Mouse (Mus musculus) midbrain, embryonic 15.5 days (tissue): ENCODE measurements at regions not wholly inside any gene's neighbourhood (a gene's known extent, or its start where the extent isn't known, plus 50 kb on each side); places are given as distances from the start of the nearest gene placed in this dataset.

Source experiments
- ATAC-seq: fragments of 200-750 bp; cut with Nextera tagmentation; replicated peaks from 2 replicates; pipeline ENCODE4 v1.8.0; 2017; ENCODE audit warnings: moderate TSS enrichment
- H3K27ac ChIP-seq: fragments of 300-500 bp; sonication (generic); 2 replicates; pipeline ENCODE4 v1.5.1; 2015; ENCODE audit warnings: mild to moderate bottlenecking, inconsistent platforms
- H3K27me3 ChIP-seq: fragments of 300-500 bp; sonication (generic); replicated peaks from 2 replicates; pipeline ENCODE4 v1.6.1; 2015; ENCODE audit warnings: inconsistent platforms
- H3K36me3 ChIP-seq: fragments of 300-500 bp; sonication (generic); replicated peaks from 2 replicates; pipeline ENCODE4 v1.6.1; 2015; ENCODE audit warnings: inconsistent platforms
- H3K4me1 ChIP-seq: fragments of 300-500 bp; sonication (generic); 2 replicates; pipeline ENCODE4 v1.6.1; 2015; ENCODE audit warnings: inconsistent platforms
- H3K4me2 ChIP-seq: fragments of 300-500 bp; sonication (generic); 2 replicates; pipeline ENCODE4 v1.6.1; 2015; ENCODE audit warnings: inconsistent platforms, mild to moderate bottlenecking, moderate library complexity
- H3K4me3 ChIP-seq: fragments of 300-500 bp; sonication (generic); 2 replicates; pipeline ENCODE4 v1.5.1; 2015; ENCODE audit warnings: mild to moderate bottlenecking, inconsistent platforms
- H3K9ac ChIP-seq: fragments of 300-500 bp; sonication (generic); 2 replicates; pipeline ENCODE4 v1.6.1; 2015; ENCODE audit warnings: mild to moderate bottlenecking, inconsistent platforms
- H3K9me3 ChIP-seq: fragments of 300-500 bp; sonication (generic); 2 replicates; pipeline ENCODE4 v1.6.1; 2016; ENCODE audit warnings: inconsistent platforms
- WGBS: fragments of 180-500 bp; shearing (Covaris S2); methylation state at CpG from one replicate; pipeline ENCODE4 v1.1.7; 2015; ENCODE audit warnings: mixed read lengths; 5-methylcytosine and 5-hydroxymethylcytosine counted together

DNA sequence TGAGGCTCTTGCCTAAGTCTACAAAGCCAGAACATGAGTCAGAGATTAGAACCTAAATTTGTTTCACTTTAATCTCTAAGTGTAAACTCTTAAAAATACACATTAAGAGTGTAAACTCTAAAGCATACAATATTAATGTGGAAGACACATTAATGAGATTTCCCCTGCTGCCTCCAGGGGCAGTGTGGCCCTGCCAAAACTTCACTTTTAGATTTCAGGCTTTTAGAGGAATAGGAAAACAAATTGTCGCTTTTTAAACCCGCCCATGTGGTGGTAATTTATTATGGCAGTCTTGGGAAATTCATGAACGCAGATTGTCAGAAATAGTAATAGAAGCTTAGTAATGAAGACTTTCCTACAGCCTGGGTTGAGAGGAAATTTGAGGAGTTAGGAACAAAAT is 549.0 kb upstream of the Lcorl start:
- Histone ChIP-seq H3K4me1 (no peaks in the 10 kb centered on the region), H3K27ac (no peak overlapping the region), H3K4me3 (no peak overlapping the region), H3K4me2 (no peak overlapping the region), H3K36me3 (no peaks in the 10 kb centered on the region), H3K27me3 (no peaks in the 10 kb centered on the region), H3K9ac (no peak overlapping the region), H3K9me3 (no peaks in the 10 kb centered on the region)
- ATAC-seq: no peak
- WGBS: 55% methylated on average over 3 of the region's 3 CpGs

DNA sequence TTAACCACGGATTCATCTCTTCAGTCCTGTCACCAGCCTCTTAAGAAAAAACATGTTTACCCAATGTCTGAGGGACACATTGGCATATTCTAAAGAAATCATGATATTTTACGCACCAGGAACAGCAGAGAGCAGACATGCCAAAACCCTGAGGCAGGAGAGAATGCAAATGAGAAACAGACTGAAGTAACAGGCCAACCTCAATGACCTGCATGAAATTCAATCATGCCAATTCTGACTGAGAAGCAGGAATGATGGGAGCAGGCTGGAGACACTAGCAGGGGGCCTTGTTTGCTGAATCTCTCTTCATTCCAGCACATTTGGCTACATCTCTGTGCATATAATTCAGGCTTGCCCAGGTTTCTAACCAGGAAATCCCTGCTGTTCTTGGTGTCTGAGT is 529.2 kb upstream of the Lcorl start:
- Histone ChIP-seq H3K27ac (no peak overlapping the region), H3K4me2 (no peak overlapping the region), H3K27me3 (no peaks in the 10 kb centered on the region), H3K4me3 (no peak overlapping the region), H3K4me1 (no peaks in the 10 kb centered on the region), H3K36me3 (no peaks in the 10 kb centered on the region), H3K9me3 (no peaks in the 10 kb centered on the region), H3K9ac (no peak overlapping the region)
- ATAC-seq: no peak
- WGBS: 70% methylated on average over 2 of the region's 2 CpGs

DNA sequence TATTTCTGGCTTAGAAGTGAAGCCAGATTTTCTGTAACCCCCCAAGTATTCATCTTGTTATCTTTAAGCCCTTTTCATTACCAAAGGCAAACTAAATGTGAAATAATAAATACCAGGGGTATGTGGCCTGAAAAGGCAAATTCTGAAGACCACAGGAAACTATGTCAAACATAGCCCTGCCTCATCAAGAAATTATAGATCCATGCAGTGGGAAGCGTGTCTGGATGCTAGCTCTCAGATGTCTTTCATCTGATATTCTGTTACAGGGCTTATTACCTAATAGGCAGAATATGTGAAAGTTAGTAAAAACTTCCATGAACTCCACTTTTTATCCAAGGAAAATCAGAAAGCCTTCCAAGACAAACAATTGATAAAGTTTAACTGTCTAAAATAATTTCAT is 509.9 kb upstream of the Lcorl start:
- Histone ChIP-seq H3K27ac (no peak overlapping the region), H3K36me3 (no peaks in the 10 kb centered on the region), H3K9ac (no peak overlapping the region), H3K4me2 (no peak overlapping the region), H3K27me3 (no peaks in the 10 kb centered on the region), H3K9me3 (no peaks in the 10 kb centered on the region), H3K4me3 (no peak overlapping the region), H3K4me1 (no peaks in the 10 kb centered on the region)
- ATAC-seq: no peak
- 89% methylated on average over 1 of the region's 1 CpGs for WGBS

DNA sequence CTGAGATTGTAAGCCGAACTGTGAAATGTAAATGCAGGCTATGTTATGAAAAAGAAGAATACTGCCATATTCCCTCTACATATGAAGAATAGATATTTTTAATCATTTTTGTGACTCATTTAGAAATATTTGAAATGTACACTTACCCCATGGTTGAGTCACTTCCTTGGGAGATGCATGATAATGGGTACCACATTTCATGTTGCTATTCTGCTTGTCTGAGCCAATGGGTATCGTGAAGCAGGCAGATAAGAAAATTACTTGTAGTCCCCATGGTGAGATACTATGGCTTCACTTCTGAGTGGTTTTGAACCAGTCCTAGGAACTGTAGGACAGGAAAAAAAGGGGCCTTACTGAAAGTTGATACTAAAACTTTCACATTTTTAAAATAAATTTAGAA is 506.2 kb upstream of the Lcorl start:
- H3K9ac ChIP-seq: no peak overlapping the region
- no peak for ATAC-seq
- H3K36me3 ChIP-seq: no peaks in the 10 kb centered on the region
- no peaks in the 10 kb centered on the region for H3K27me3 ChIP-seq
- no peak overlapping the region for H3K4me3 ChIP-seq
- H3K4me2 ChIP-seq: no peak overlapping the region
- WGBS: 94% methylated on average over 2 of the region's 2 CpGs
- no peaks in the 10 kb centered on the region for H3K4me1 ChIP-seq
- no peak overlapping the region for H3K27ac ChIP-seq
- no peaks in the 10 kb centered on the region for H3K9me3 ChIP-seq

DNA sequence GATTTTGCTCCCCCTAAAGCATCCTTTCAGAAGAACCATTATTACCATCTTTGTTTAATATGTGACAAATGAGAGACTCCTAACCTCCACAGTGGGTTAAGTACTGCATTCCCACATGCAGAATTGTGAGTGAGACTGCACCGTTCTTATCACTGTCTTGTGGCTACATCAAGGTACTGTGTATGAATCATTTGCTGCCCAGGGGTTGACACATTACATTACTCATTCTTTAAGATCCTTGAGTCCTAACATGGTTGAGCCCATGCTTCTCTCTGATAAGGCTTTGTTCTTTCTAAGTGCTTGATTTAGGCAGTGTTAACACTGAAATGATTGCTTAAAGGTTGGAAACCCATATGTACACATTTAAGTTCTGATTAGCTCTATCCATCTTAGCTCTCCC is 504.2 kb upstream of the Lcorl start:
- no peaks in the 10 kb centered on the region for H3K36me3 ChIP-seq
- H3K27ac ChIP-seq: no peak overlapping the region
- no peaks in the 10 kb centered on the region for H3K4me1 ChIP-seq
- no peak overlapping the region for H3K9ac ChIP-seq
- ATAC-seq: no peak
- H3K4me3 ChIP-seq: no peak overlapping the region
- no peaks in the 10 kb centered on the region for H3K9me3 ChIP-seq
- 77% methylated on average over 1 of the region's 1 CpGs for WGBS
- no peaks in the 10 kb centered on the region for H3K27me3 ChIP-seq
- no peak overlapping the region for H3K4me2 ChIP-seq

DNA sequence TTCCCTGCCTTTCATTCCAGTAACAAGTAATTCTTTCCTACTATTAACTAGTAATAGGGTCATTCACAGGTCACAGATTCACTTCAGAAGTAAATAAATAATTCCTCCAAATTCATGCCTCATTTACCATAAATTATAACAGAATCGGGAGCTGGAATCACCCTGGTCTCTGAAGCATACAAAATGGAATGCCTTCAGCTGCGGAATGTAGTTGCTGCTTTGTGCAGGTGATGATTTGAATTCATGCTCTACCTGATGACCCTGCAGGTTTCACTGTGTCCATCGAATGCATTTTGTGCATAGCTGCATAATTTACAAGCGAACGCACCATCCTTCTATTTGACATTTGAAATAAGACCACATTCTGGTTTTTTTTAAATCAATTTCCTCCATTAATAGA is 491.0 kb upstream of the Lcorl start:
- WGBS: 57% methylated on average over 5 of the region's 5 CpGs
- H3K27ac ChIP-seq: no peak overlapping the region
- no peaks in the 10 kb centered on the region for H3K27me3 ChIP-seq
- H3K36me3 ChIP-seq: no peaks in the 10 kb centered on the region
- no peak overlapping the region for H3K4me3 ChIP-seq
- no peak for ATAC-seq
- no peaks in the 10 kb centered on the region for H3K9me3 ChIP-seq
- 0 out of 2 replicates have a peak, but pooled peaks cover 3% of the 10 kb centered on the region for H3K4me1 ChIP-seq
- H3K9ac ChIP-seq: no peak overlapping the region
- H3K4me2 ChIP-seq: no peak overlapping the region

DNA sequence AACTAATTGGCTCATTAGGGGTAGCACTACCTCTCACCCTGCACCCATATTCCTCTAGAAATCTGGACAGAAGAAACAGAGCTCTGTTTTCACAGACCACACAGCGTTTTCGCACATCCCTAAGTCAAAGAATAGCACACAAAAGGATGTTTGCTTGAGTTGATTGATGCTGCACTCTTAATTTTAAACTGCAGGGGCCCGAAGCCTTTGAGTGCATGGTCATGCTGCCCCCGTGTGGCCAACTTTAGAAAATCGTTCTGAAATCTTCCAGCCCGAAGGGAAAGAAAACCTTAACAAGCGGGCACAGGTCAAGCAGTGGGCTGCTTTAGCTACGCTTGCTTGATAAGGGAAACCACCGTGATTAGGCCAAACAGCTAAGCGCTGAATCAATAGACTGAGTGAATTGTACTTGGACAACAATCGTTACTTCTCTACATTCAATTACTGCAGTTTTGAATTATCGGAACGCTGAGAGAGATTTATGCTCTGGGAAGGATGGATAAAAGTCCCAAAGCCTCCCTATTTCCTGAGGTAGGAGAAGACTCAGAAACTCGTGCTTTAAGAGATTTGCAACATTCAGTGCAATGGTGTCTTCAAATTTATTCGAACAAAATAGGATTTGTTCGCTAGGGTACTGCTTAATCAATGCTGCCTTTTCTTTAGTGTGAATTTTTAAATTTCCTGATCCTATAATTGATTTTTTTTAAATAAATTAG is 490.1 kb upstream of the Lcorl start:
- H3K9ac ChIP-seq: no peak overlapping the region
- WGBS: 13% methylated on average over 16 of the region's 16 CpGs
- peak; percentile 92 for ATAC-seq
- H3K4me3 ChIP-seq: no peak overlapping the region
- peak overlapping the region; percentile 44 for H3K4me2 ChIP-seq
- H3K4me1 ChIP-seq: 0 out of 2 replicates have a peak, but pooled peaks cover 3% of the 10 kb centered on the region
- H3K27ac ChIP-seq: peak overlapping the region; percentile 73
- H3K27me3 ChIP-seq: no peaks in the 10 kb centered on the region
- H3K9me3 ChIP-seq: no peaks in the 10 kb centered on the region
- no peaks in the 10 kb centered on the region for H3K36me3 ChIP-seq

DNA sequence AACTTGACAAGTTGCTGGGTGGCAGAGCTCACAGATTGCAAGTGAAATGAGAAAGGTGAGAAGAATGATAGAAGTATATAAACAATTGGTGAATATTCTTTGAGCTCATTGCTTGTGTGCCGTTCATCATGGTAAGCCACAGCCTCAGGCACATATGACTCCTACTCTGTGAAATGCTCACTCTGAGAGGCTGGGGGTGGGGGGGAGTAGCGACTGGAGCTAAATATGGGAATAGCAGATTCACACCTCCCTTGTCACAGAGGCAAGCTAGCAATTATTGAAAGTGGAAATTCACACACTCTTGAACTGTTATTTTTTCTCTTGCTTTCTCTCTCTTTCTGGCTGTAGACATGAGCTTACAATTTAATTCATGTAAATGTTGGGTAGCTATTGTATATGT is 481.0 kb upstream of the Lcorl start:
- 88% methylated on average over 2 of the region's 2 CpGs for WGBS
- Histone ChIP-seq H3K27ac (no peak overlapping the region), H3K9ac (no peak overlapping the region), H3K4me1 (no peaks in the 10 kb centered on the region), H3K4me2 (no peak overlapping the region), H3K4me3 (no peak overlapping the region), H3K9me3 (no peaks in the 10 kb centered on the region), H3K27me3 (no peaks in the 10 kb centered on the region), H3K36me3 (no peaks in the 10 kb centered on the region)
- ATAC-seq: no peak

DNA sequence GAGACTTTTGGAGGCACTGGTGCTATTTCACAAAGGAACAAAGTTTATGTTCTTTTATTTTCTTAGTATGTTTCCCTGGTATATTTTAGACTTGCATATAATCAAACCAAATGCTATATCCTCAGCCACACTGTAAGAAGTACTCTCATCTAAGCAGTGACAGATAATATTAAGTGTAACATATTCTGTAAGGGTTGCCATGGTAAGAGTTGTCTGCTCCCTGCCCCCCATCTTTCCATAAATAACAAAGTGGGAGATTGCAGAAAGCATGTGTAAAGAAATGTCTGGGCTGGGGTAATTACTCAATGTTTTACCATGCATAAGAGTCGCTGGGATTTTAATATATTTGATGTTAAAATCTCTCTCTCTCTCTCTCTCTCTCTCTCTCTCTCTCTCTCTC is 473.5 kb upstream of the Lcorl start:
- Histone ChIP-seq H3K4me1 (no peaks in the 10 kb centered on the region), H3K4me3 (no peak overlapping the region), H3K27me3 (no peaks in the 10 kb centered on the region), H3K36me3 (no peaks in the 10 kb centered on the region), H3K27ac (no peak overlapping the region), H3K4me2 (no peak overlapping the region), H3K9ac (no peak overlapping the region), H3K9me3 (no peaks in the 10 kb centered on the region)
- no peak for ATAC-seq
- 43% methylated on average over 1 of the region's 1 CpGs for whole genome bisulfite sequencing
